Mouse (Mus musculus) kidney, embryonic 15.5 days (tissue): ENCODE measurements around the gene Plekha1. TPM values are rescaled to one million over a fixed set of nuclear protein-coding genes. Genes with fewer than 3 reads are reported as not detected.

ENCODE experiments used
- ATAC-seq: fragments of 200-750 bp; cut with Nextera tagmentation; replicated peaks from 2 replicates; pipeline ENCODE4 v1.8.0; 2017; ENCODE audit warnings: moderate TSS enrichment; ENCODE audit not compliant: low FRiP score
- H3K27ac ChIP-seq: fragments of 300-500 bp; sonication (generic); 2 replicates; pipeline ENCODE4 v1.5.1; 2015; ENCODE audit warnings: mild to moderate bottlenecking, inconsistent platforms
- H3K27me3 ChIP-seq: fragments of 300-500 bp; sonication (generic); 2 replicates; pipeline ENCODE4 v1.6.1; 2015; ENCODE audit warnings: inconsistent platforms
- H3K36me3 ChIP-seq: fragments of 300-500 bp; sonication (generic); 2 replicates; pipeline ENCODE4 v1.6.1; 2015; ENCODE audit warnings: inconsistent platforms
- H3K4me1 ChIP-seq: fragments of 300-500 bp; sonication (generic); 2 replicates; pipeline ENCODE4 v1.6.1; 2015; ENCODE audit warnings: inconsistent platforms
- H3K4me2 ChIP-seq: fragments of 300-500 bp; sonication (generic); 2 replicates; pipeline ENCODE4 v1.6.1; 2015; ENCODE audit warnings: moderate library complexity, mild to moderate bottlenecking, inconsistent platforms
- H3K4me3 ChIP-seq: fragments of 300-500 bp; sonication (generic); replicated peaks from 2 replicates; pipeline ENCODE4 v1.5.1; 2015; ENCODE audit warnings: mild to moderate bottlenecking, inconsistent platforms
- H3K9ac ChIP-seq: fragments of 300-500 bp; sonication (generic); 2 replicates; pipeline ENCODE4 v1.6.1; 2015; ENCODE audit warnings: mild to moderate bottlenecking, inconsistent platforms
- H3K9me3 ChIP-seq: fragments of 300-500 bp; sonication (generic); replicated peaks from 2 replicates; pipeline ENCODE4 v1.6.1; 2016; ENCODE audit warnings: inconsistent platforms
- WGBS: fragments of 180-500 bp; shearing (Covaris S2); methylation state at CpG from one replicate; pipeline ENCODE4 v1.1.7; 2015; ENCODE audit warnings: mixed read lengths; 5-methylcytosine and 5-hydroxymethylcytosine counted together
- polyA plus RNA-seq: library from polyadenylated mRNA; unstranded; fragments of >200 nt; fragmentation: Nextera tagmentation; extraction: Ambion mirVana; gene quantifications from 2 replicates; pipeline ENCODE4 v1.2.1, GENCODE M21; 2015

The Plekha1 gene
- polyA plus RNA-seq, 1 experiment from 2014 or later = 76.5 TPM

GRCm38 (mm10) chr7:130834958-130835861, 30.3 kb upstream of the Plekha1 start:
- Histone ChIP-seq H3K4me2 (peak overlapping the region; percentile 34), H3K27me3 (0 out of 2 replicates have a peak, but pooled peaks cover 4% of the 10 kb centered on the region), H3K9me3 (no peaks in the 10 kb centered on the region), H3K9ac (no peak overlapping the region), H3K4me3 (no peak overlapping the region), H3K36me3 (no peaks in the 10 kb centered on the region), H3K4me1 (peaks cover 53% of the 10 kb centered on the region), H3K27ac (peak overlapping the region; percentile 83)
- 4% methylated on average over 18 of the region's 18 CpGs for WGBS
- 0 out of 2 replicates have a peak, but pooled peaks have one; percentile 14 for ATAC-seq

- H3K4me1 ChIP-seq = peaks cover 53% of the 10 kb centered on the region
- ATAC-seq = no peak
- no peak overlapping the region for H3K9ac ChIP-seq
- WGBS = 61% methylated on average over 9 of the region's 9 CpGs
- H3K27ac ChIP-seq = peak overlapping the region; percentile 89; the same call in 1 of the 2 replicates
- H3K9me3 ChIP-seq = no peaks in the 10 kb centered on the region
- H3K27me3 ChIP-seq = 0 out of 2 replicates have a peak, but pooled peaks cover 4% of the 10 kb centered on the region
- H3K4me3 ChIP-seq = no peak overlapping the region
- no peaks in the 10 kb centered on the region for H3K36me3 ChIP-seq
- H3K4me2 ChIP-seq = no peak overlapping the region
Measured at GRCm38 (mm10) chr7:130836066-130836465, 29.5 kb upstream of the Plekha1 start.

- H3K4me1 ChIP-seq = peaks cover 53% of the 10 kb centered on the region
- WGBS = 20% methylated on average over 12 of the region's 12 CpGs
- H3K36me3 ChIP-seq = no peaks in the 10 kb centered on the region
- H3K4me2 ChIP-seq = peak overlapping the region; percentile 34; the same call in 1 of the 2 replicates
- H3K27me3 ChIP-seq = no peaks in the 10 kb centered on the region
- H3K27ac ChIP-seq = peak overlapping the region; percentile 89
- ATAC-seq = peak; percentile 83
- H3K9me3 ChIP-seq = no peaks in the 10 kb centered on the region
- no peak overlapping the region for H3K9ac ChIP-seq
- no peak overlapping the region for H3K4me3 ChIP-seq
Measured at GRCm38 (mm10) chr7:130837941-130838657, 27.5 kb upstream of the Plekha1 start.

- Histone ChIP-seq H3K9ac (no peak overlapping the region), H3K4me1 (peaks cover 53% of the 10 kb centered on the region), H3K4me3 (no peak overlapping the region), H3K27me3 (no peaks in the 10 kb centered on the region), H3K4me2 (no peak overlapping the region), H3K36me3 (no peaks in the 10 kb centered on the region), H3K27ac (peak overlapping the region; percentile 89), H3K9me3 (no peaks in the 10 kb centered on the region)
- WGBS = 58% methylated on average over 3 of the region's 3 CpGs
- ATAC-seq = no peak
Measured at GRCm38 (mm10) chr7:130838658-130839025, 26.9 kb upstream of the Plekha1 start.

GRCm38 (mm10) chr7:130839380-130840100, 26.0 kb upstream of the Plekha1 start:
- no peak overlapping the region for H3K4me3 ChIP-seq
- H3K9ac ChIP-seq = no peak overlapping the region
- ATAC-seq = no peak
- peaks cover 47% of the 10 kb centered on the region for H3K4me1 ChIP-seq
- H3K27ac ChIP-seq = peak overlapping the region; percentile 89; the same call in 1 of the 2 replicates
- WGBS = 85% methylated on average over 12 of the region's 12 CpGs
- H3K9me3 ChIP-seq = no peaks in the 10 kb centered on the region
- H3K27me3 ChIP-seq = no peaks in the 10 kb centered on the region
- H3K4me2 ChIP-seq = no peak overlapping the region
- no peaks in the 10 kb centered on the region for H3K36me3 ChIP-seq

- Histone ChIP-seq H3K4me3 (no peak overlapping the region), H3K4me2 (no peak overlapping the region), H3K27me3 (no peaks in the 10 kb centered on the region), H3K9ac (no peak overlapping the region), H3K27ac (no peak overlapping the region), H3K4me1 (peaks cover 6% of the 10 kb centered on the region; the same call in 1 of the 2 replicates), H3K9me3 (no peaks in the 10 kb centered on the region), H3K36me3 (no peaks in the 10 kb centered on the region)
- ATAC-seq = no peak
- WGBS = 88% methylated on average over 17 of the region's 17 CpGs
Measured at GRCm38 (mm10) chr7:130847164-130847718, 18.3 kb upstream of the Plekha1 start.

GRCm38 (mm10) chr7:130854684-130855292, 10.8 kb upstream of the Plekha1 start:
- 83% methylated on average over 4 of the region's 4 CpGs for WGBS
- Histone ChIP-seq H3K27me3 (no peaks in the 10 kb centered on the region), H3K36me3 (no peaks in the 10 kb centered on the region), H3K4me1 (peaks cover 15% of the 10 kb centered on the region), H3K4me3 (no peak overlapping the region), H3K4me2 (no peak overlapping the region), H3K9me3 (no peaks in the 10 kb centered on the region), H3K27ac (no peak overlapping the region), H3K9ac (no peak overlapping the region)
- ATAC-seq = no peak

- Histone ChIP-seq H3K9me3 (no peaks in the 10 kb centered on the region), H3K4me3 (no peak overlapping the region), H3K9ac (no peak overlapping the region), H3K4me1 (peaks cover 22% of the 10 kb centered on the region), H3K27me3 (no peaks in the 10 kb centered on the region), H3K4me2 (no peak overlapping the region), H3K27ac (no peak overlapping the region), H3K36me3 (no peaks in the 10 kb centered on the region)
- WGBS = 25% methylated on average over 3 of the region's 3 CpGs
- ATAC-seq = no peak
Measured at GRCm38 (mm10) chr7:130855681-130856080, 9.9 kb upstream of the Plekha1 start.

- Histone ChIP-seq H3K27me3 (0 out of 2 replicates have a peak, but pooled peaks cover 3% of the 10 kb centered on the region), H3K36me3 (no peaks in the 10 kb centered on the region)
Measured at GRCm38 (mm10) chr7:130857973-130858372, 7.6 kb upstream of the Plekha1 start.

GRCm38 (mm10) chr7:130859926-130860325, 5.6 kb upstream of the Plekha1 start:
- H3K27me3 ChIP-seq = peaks cover 11% of the 10 kb centered on the region; the same call in 1 of the 2 replicates
- ATAC-seq = no peak
- H3K36me3 ChIP-seq = no peaks in the 10 kb centered on the region
- H3K27ac ChIP-seq = peak overlapping the region; percentile 75
- no peak overlapping the region for H3K4me3 ChIP-seq
- H3K4me2 ChIP-seq = no peak overlapping the region
- no peaks in the 10 kb centered on the region for H3K9me3 ChIP-seq
- H3K4me1 ChIP-seq = peaks cover 50% of the 10 kb centered on the region
- WGBS = 44% methylated on average over 3 of the region's 5 CpGs
- no peak overlapping the region for H3K9ac ChIP-seq

More at GRCm38 (mm10) chr7:130857973-130858372, 7.6 kb upstream of the Plekha1 start:
- ATAC-seq = no peak
- Histone ChIP-seq H3K4me2 (no peak overlapping the region), H3K27ac (no peak overlapping the region), H3K4me1 (peaks cover 44% of the 10 kb centered on the region), H3K9ac (no peak overlapping the region), H3K9me3 (no peaks in the 10 kb centered on the region), H3K4me3 (no peak overlapping the region)
- 68% methylated on average over 6 of the region's 6 CpGs for WGBS

GRCm38 (mm10) chr7:130860721-130861142, 4.8 kb upstream of the Plekha1 start:
- peaks cover 12% of the 10 kb centered on the region; the same call in 1 of the 2 replicates for H3K27me3 ChIP-seq
- WGBS = 40% methylated on average over 11 of the region's 11 CpGs
- no peaks in the 10 kb centered on the region for H3K36me3 ChIP-seq
- H3K9ac ChIP-seq = no peak overlapping the region
- H3K4me1 ChIP-seq = peaks cover 52% of the 10 kb centered on the region
- 0 out of 2 replicates have a peak, but pooled peaks have one; percentile 16 for ATAC-seq
- H3K4me2 ChIP-seq = no peak overlapping the region
- H3K4me3 ChIP-seq = no peak overlapping the region
- H3K9me3 ChIP-seq = no peaks in the 10 kb centered on the region
- peak overlapping the region; percentile 75 for H3K27ac ChIP-seq
